Mouse (Mus musculus) hindbrain, embryonic 13.5 days (tissue): ENCODE measurements around the gene E030025P04Rik. TPM values are rescaled to one million over a fixed set of nuclear protein-coding genes. Genes with fewer than 3 reads are reported as not detected.

Experiments
- ATAC-seq: fragments of 200-750 bp; cut with Nextera tagmentation; 2 replicates; pipeline ENCODE4 v1.8.0; 2017; ENCODE audit warnings: moderate TSS enrichment; ENCODE audit not compliant: low FRiP score
- H3K27ac ChIP-seq: fragments of 300-500 bp; sonication (generic); 2 replicates; pipeline ENCODE4 v1.5.1; 2015; ENCODE audit warnings: inconsistent platforms, mild to moderate bottlenecking, moderate library complexity
- H3K27me3 ChIP-seq: fragments of 300-500 bp; sonication (generic); 2 replicates; pipeline ENCODE4 v1.6.1; 2015; ENCODE audit warnings: mild to moderate bottlenecking, inconsistent platforms
- H3K36me3 ChIP-seq: fragments of 300-500 bp; sonication (generic); 2 replicates; pipeline ENCODE4 v1.6.1; 2015; ENCODE audit warnings: mild to moderate bottlenecking, inconsistent platforms
- H3K4me1 ChIP-seq: fragments of 300-500 bp; sonication (generic); replicated peaks from 2 replicates; pipeline ENCODE4 v1.6.1; 2015; ENCODE audit warnings: inconsistent platforms
- H3K4me2 ChIP-seq: fragments of 300-500 bp; sonication (generic); 2 replicates; pipeline ENCODE4 v1.6.1; 2015; ENCODE audit warnings: inconsistent platforms, mild to moderate bottlenecking, moderate library complexity
- H3K4me3 ChIP-seq: fragments of 300-500 bp; sonication (generic); 2 replicates; pipeline ENCODE4 v1.5.1; 2015; ENCODE audit warnings: mild to moderate bottlenecking, inconsistent platforms
- H3K9ac ChIP-seq: fragments of 300-500 bp; sonication (generic); 2 replicates; pipeline ENCODE4 v1.6.1; 2015; ENCODE audit warnings: mild to moderate bottlenecking, inconsistent platforms
- H3K9me3 ChIP-seq: fragments of 300-500 bp; sonication (generic); 2 replicates; pipeline ENCODE4 v1.6.1; 2016; ENCODE audit warnings: inconsistent platforms
- WGBS: fragments of 180-500 bp; shearing (Covaris S2); methylation state at CpG from one replicate; pipeline ENCODE4 v1.1.7; 2015; 5-methylcytosine and 5-hydroxymethylcytosine counted together
- polyA plus RNA-seq: library from polyadenylated mRNA; unstranded; fragments of >200 nt; fragmentation: Nextera tagmentation; extraction: Ambion mirVana; gene quantifications from 2 replicates; pipeline ENCODE4 v1.2.1, GENCODE M21; 2015

E030025P04Rik gene
- polyA plus RNA-seq, 1 experiment from 2014 or later = not detected

DNA sequence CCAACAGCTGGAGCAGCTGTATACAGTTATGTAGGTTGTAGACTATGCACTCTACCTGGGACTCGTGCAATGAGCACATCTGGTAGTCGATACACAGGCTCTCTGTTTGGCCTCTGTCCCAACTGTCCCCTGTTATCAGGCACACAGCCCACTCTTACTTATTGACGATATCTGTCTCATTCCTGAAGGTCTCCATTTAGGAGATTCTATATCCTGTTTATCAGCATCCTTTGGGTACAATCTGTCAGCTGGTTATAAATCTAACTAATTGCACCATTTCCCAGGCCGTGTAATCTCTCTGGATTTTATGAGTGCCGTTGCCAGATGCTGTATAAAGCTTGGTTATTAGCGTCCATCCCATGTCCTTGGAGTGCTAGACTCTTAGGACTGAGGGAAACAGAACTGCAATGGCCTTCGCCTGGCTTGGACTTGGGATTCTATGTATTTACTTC is 747 bp upstream of the E030025P04Rik start:
- H3K4me2 ChIP-seq = no peak overlapping the region
- no peak overlapping the region for H3K27ac ChIP-seq
- no peak for ATAC-seq
- H3K36me3 ChIP-seq = no peaks in the 10 kb centered on the region
- H3K27me3 ChIP-seq = no peaks in the 10 kb centered on the region
- WGBS = 58% methylated on average over 7 of the region's 7 CpGs
- no peaks in the 10 kb centered on the region for H3K9me3 ChIP-seq
- no peak overlapping the region for H3K9ac ChIP-seq
- H3K4me1 ChIP-seq = 0 out of 2 replicates have a peak, but pooled peaks cover 7% of the 10 kb centered on the region
- no peak overlapping the region for H3K4me3 ChIP-seq

DNA sequence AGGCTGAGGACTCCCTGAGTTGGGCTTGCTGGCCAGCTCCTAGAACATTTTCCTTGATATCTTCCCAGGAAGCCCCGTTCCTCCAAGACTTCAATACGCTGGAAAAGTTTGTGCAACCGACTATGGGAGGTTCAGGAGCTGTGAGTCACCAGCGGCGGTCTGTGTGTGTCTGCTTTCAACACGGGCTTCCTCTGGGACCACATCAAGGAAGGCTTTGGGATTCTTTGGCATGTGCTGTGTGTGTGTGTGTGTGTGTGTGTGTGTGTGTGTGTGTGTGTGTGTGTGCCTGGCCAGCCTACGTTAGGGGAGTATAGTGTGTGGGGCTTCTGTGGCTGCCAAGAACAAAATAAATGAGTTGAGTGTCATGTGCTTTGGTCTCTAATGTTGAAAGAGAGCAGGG is 17.7 kb downstream of the E030025P04Rik start:
- Histone ChIP-seq H3K4me3 (no peak overlapping the region), H3K4me2 (no peak overlapping the region), H3K27ac (no peak overlapping the region), H3K27me3 (no peaks in the 10 kb centered on the region), H3K9me3 (0 out of 2 replicates have a peak, but pooled peaks cover 8% of the 10 kb centered on the region), H3K4me1 (no peaks in the 10 kb centered on the region), H3K9ac (no peak overlapping the region), H3K36me3 (no peaks in the 10 kb centered on the region)
- no peak for ATAC-seq
- 83% methylated on average over 7 of the region's 7 CpGs for WGBS

DNA sequence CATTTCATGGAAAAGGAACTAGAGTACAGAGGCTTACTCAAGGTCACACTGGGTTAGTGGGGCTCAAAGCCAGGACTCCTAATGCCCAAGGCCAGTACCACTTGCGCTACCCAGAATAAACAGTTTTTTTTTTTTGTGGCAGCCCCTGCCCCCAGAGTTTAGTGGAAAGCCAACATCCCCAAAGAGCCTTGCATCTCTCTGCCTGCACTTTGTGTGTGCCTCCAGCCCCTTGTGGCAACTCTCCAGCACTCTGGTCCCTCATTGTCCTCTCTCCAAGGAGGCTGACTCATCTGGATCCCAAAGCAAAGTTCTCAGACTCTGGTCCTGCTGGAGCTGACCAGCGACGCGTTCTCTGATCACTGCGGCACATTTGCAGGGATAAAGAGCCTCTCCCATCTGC is 18.7 kb downstream of the E030025P04Rik start:
- no peak for ATAC-seq
- H3K27ac ChIP-seq = no peak overlapping the region
- no peaks in the 10 kb centered on the region for H3K27me3 ChIP-seq
- no peak overlapping the region for H3K9ac ChIP-seq
- H3K9me3 ChIP-seq = 0 out of 2 replicates have a peak, but pooled peaks cover 5% of the 10 kb centered on the region
- no peak overlapping the region for H3K4me3 ChIP-seq
- H3K36me3 ChIP-seq = no peaks in the 10 kb centered on the region
- 79% methylated on average over 5 of the region's 5 CpGs for WGBS
- H3K4me2 ChIP-seq = no peak overlapping the region
- H3K4me1 ChIP-seq = no peaks in the 10 kb centered on the region

DNA sequence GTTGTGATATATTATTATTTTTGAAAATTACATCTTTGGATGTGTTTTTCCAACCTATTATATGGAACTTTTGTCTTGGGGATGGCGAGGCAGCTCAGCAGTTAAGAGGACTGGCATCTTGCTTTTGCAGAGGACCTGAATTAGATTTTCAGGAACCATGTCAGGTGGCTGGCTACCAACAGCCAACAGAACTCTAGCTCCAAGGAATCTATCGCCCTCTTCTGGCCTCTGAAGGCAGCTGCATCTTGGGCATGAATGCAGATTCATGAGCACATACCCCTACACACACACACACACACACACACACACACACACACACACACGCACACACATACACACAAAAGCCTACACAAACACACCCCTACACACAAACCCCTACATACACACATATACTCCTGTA is 19.9 kb downstream of the E030025P04Rik start:
- no peak for ATAC-seq
- Histone ChIP-seq H3K4me3 (no peak overlapping the region), H3K9me3 (no peaks in the 10 kb centered on the region), H3K27ac (no peak overlapping the region), H3K36me3 (no peaks in the 10 kb centered on the region), H3K27me3 (no peaks in the 10 kb centered on the region), H3K4me1 (no peaks in the 10 kb centered on the region), H3K9ac (no peak overlapping the region), H3K4me2 (no peak overlapping the region)
- WGBS = 65% methylated on average over 3 of the region's 3 CpGs

DNA sequence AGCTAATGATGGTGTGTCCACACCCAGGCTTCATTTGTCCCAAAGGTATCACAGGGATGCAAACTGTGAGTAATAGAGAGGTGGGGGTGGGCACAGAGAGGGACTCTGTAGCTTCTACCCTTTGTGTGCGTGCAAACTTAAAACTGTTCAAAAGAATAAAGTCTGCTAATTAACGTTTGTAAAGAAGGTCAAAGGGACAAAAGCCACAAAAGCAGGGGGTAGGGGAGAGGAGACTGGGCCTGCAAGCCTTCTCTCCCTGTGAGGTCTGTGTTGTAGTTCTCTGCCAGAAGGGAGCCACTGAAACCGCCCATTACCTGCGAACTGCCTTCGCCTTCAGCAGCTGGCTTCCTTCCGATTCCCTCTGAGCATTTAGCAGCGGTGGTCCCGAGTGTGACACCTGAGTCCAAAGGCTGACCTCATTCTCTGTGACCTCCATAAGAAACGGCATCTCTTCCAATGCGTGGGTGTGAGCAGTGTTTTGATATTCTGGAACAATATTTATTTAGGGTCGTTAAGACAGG is 34.3 kb downstream of the E030025P04Rik start:
- no peaks in the 10 kb centered on the region for H3K36me3 ChIP-seq
- peaks cover 39% of the 10 kb centered on the region for H3K4me1 ChIP-seq
- no peaks in the 10 kb centered on the region for H3K27me3 ChIP-seq
- no peak for ATAC-seq
- WGBS = 15% methylated on average over 11 of the region's 11 CpGs
- H3K27ac ChIP-seq = 0 out of 2 replicates have a peak overlapping the region, but pooled peaks have one; percentile 8
- H3K4me3 ChIP-seq = no peak overlapping the region
- no peaks in the 10 kb centered on the region for H3K9me3 ChIP-seq
- H3K9ac ChIP-seq = no peak overlapping the region
- no peak overlapping the region for H3K4me2 ChIP-seq

DNA sequence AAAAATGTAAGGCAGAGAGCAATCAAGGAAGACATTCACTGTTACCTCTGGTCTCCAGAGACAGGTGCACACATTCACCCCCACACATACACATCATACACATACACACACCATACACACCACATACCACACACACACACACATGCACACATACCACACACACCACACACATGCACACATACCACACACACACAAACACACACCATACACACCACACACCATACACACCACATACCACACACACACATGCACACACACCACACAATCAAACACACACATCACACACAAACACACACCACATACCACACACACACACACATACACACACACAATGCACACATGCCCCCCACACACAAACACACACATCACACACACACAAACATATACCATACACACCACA is 35.1 kb downstream of the E030025P04Rik start:
- no peak overlapping the region for H3K4me2 ChIP-seq
- H3K9me3 ChIP-seq = no peaks in the 10 kb centered on the region
- no peak for ATAC-seq
- no peak overlapping the region for H3K9ac ChIP-seq
- H3K4me3 ChIP-seq = no peak overlapping the region
- H3K4me1 ChIP-seq = peaks cover 42% of the 10 kb centered on the region
- H3K27ac ChIP-seq = 0 out of 2 replicates have a peak overlapping the region, but pooled peaks have one; percentile 24
- no peaks in the 10 kb centered on the region for H3K27me3 ChIP-seq
- no peaks in the 10 kb centered on the region for H3K36me3 ChIP-seq

DNA sequence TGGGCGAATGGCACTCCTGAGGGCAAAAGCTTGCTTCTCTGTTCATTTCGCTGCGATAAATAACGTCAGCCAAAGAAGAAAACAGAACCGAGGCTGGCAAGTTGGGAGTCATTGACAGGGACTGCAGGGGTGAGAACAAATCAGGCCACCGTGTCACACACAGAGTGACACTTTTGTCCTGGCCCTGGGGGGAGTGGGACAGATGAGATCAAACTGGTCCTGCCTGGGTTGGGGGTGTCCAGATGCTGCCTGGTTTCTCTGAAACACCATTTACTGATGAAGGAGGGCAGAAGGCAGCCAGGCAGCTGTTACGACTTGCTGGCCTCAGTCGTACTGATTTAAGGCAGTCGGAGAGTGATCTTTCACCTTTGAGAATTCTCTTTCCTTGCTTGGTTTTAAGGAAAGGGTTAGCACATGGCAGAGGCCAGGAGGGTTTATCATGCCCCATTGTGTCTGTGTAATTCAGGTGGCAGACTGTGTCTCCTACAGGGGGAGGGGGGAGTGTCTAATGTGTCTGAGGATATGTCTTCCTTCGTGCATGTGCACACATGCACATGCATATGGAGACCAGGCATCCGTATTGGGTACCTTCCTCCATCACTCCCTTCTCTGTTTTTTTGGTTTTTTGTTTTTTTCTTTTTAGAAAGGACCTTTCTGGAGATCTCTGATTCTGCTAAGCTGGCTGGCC is 36.5 kb downstream of the E030025P04Rik start:
- Histone ChIP-seq H3K4me2 (0 out of 2 replicates have a peak overlapping the region, but pooled peaks have one; percentile 10), H3K27me3 (no peaks in the 10 kb centered on the region), H3K4me3 (no peak overlapping the region), H3K4me1 (peaks cover 42% of the 10 kb centered on the region), H3K36me3 (no peaks in the 10 kb centered on the region), H3K9me3 (no peaks in the 10 kb centered on the region), H3K9ac (peak overlapping the region; percentile 49), H3K27ac (peak overlapping the region; percentile 89)
- no peak; the same call in 1 of the 2 replicates for ATAC-seq
- 18% methylated on average over 11 of the region's 11 CpGs for WGBS

DNA sequence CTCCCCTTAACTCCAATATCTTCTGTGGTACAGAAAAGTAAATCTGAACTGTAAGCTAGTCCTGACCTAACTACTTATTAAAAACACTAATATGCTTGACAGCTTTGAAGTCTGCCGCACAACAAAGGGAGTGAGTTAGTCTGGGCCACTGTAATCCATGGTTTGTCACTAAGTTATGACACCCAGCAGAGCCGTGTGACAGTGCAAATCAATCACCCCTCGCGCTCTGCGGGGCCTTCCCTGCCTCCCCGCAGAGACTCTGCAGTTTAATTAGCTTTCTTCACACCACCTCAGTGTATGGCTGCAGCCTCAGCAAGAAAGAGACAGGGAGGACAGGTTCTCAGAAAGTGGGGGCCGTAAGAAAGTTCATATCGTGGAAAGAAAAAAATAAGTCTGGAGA is 37.4 kb downstream of the E030025P04Rik start:
- 4% methylated on average over 8 of the region's 8 CpGs for WGBS
- Histone ChIP-seq H3K4me2 (0 out of 2 replicates have a peak overlapping the region, but pooled peaks have one; percentile 10), H3K9ac (peak overlapping the region; percentile 49; the same call in 1 of the 2 replicates), H3K36me3 (no peaks in the 10 kb centered on the region), H3K4me3 (no peak overlapping the region), H3K4me1 (peaks cover 42% of the 10 kb centered on the region), H3K27me3 (no peaks in the 10 kb centered on the region), H3K27ac (peak overlapping the region; percentile 89), H3K9me3 (no peaks in the 10 kb centered on the region)
- ATAC-seq = peak; percentile 85

DNA sequence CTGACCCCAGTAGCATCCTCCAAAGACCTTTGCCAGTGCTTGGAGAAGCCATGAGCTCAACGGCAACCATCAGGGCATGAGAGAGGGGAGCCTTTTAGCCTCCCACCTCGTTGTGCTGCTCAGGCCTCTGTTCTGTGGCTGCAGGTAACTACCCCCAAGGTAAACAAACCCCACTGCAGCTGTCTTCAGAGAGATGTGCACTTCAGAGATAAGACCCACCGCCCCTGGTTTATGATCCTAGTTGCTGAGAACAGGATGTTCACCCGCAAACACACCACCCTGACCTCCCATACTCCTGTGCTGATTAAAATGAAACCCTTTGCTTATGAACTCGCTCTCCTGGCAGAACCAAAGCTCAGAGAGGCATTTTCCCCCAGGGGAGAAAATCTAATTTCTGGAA is 38.0 kb downstream of the E030025P04Rik start:
- H3K27ac ChIP-seq = peak overlapping the region; percentile 89
- H3K4me3 ChIP-seq = no peak overlapping the region
- no peak overlapping the region for H3K4me2 ChIP-seq
- peaks cover 42% of the 10 kb centered on the region for H3K4me1 ChIP-seq
- 27% methylated on average over 5 of the region's 5 CpGs for WGBS
- H3K9ac ChIP-seq = 0 out of 2 replicates have a peak overlapping the region, but pooled peaks have one; percentile 24
- no peaks in the 10 kb centered on the region for H3K36me3 ChIP-seq
- no peaks in the 10 kb centered on the region for H3K27me3 ChIP-seq
- no peak for ATAC-seq
- H3K9me3 ChIP-seq = no peaks in the 10 kb centered on the region

DNA sequence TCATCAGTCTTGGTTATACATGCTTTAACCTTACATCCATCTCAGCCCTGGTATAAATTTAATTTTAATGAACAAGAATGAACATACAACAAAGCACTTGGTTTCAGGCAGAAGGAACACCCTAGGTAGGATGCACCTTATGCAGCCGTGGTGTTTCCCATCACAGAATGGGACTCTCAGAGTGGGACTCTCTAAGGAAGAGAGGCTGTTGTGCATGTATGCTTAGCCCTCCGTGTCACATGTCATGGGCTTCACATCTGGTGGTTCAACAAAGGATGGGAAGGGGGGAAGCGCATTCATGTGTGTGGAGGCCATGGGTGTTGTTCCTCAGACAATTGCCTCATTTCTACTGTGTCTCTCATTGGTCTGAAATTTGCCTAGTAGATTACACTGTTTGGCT is 40.8 kb downstream of the E030025P04Rik start:
- H3K4me1 ChIP-seq = peaks cover 42% of the 10 kb centered on the region
- 89% methylated on average over 3 of the region's 3 CpGs for WGBS
- no peak overlapping the region for H3K4me3 ChIP-seq
- ATAC-seq = no peak
- H3K4me2 ChIP-seq = no peak overlapping the region
- no peak overlapping the region for H3K27ac ChIP-seq
- no peaks in the 10 kb centered on the region for H3K27me3 ChIP-seq
- no peaks in the 10 kb centered on the region for H3K9me3 ChIP-seq
- no peaks in the 10 kb centered on the region for H3K36me3 ChIP-seq
- no peak overlapping the region for H3K9ac ChIP-seq

DNA sequence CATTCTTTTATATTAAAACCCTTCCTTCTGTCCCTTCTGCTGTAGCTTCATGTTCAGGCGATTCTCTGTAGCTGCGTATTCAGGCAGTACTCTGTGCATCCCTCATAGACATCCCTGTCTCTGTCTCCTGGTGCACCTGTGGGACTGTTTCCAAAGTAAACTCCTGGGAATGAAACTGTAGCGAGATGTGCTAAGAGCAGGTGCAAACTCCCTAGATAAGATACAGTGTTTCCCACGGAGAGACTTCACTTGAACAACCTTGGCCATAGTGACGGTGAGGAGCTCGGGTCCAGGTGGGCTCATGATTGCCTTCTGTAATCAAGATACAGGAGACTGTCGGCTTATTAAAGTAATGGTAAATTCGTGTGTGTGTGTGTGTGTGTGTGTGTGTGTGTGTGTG is 41.5 kb downstream of the E030025P04Rik start:
- H3K9ac ChIP-seq = no peak overlapping the region
- H3K9me3 ChIP-seq = no peaks in the 10 kb centered on the region
- no peak overlapping the region for H3K4me2 ChIP-seq
- no peak for ATAC-seq
- H3K27ac ChIP-seq = no peak overlapping the region
- WGBS = 92% methylated on average over 8 of the region's 8 CpGs
- no peaks in the 10 kb centered on the region for H3K36me3 ChIP-seq
- no peak overlapping the region for H3K4me3 ChIP-seq
- peaks cover 42% of the 10 kb centered on the region for H3K4me1 ChIP-seq
- no peaks in the 10 kb centered on the region for H3K27me3 ChIP-seq

DNA sequence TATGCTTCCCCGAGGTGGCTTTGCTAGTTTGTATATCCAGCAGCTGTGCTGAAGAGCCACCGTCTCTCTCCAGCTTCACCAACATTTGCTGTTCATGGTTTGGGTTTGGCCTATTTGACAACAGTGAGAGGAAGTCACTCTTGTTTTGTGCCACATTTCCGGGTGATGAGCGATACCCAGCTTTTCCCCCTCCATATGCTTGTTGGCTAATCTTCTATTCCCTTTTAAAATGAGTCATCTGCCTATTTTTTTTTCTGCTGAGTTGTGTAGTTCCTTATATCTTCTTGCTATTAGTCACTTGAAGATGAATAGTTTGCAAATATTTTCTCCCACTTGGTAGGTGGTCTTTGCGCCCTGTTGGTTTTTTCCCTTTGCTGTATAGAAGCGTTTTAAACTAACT is 43.9 kb downstream of the E030025P04Rik start:
- Histone ChIP-seq H3K36me3 (no peaks in the 10 kb centered on the region), H3K4me1 (peaks cover 21% of the 10 kb centered on the region), H3K27ac (no peak overlapping the region), H3K9me3 (no peaks in the 10 kb centered on the region), H3K4me2 (no peak overlapping the region), H3K9ac (no peak overlapping the region), H3K4me3 (no peak overlapping the region), H3K27me3 (no peaks in the 10 kb centered on the region)
- 90% methylated on average over 6 of the region's 6 CpGs for WGBS
- ATAC-seq = no peak

DNA sequence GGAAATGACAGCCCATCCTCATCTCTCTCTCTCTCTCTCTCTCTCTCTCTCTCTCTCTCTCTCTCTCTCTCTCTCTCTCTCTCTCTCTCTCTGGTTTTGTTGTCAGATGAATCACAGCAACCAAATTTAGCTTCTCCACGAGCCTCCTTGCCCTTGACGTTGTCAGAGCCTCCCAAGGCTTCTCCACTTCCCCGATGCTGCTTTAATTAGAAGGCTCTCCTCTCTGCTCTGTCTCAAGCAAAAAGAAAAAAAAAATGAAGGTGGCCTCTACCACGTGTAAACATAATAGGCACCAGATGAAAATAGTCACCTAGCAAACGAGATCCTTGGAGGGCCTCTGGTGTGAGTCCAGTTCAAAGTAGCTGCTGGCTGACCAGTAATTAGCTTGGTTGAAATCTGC is 52.3 kb downstream of the E030025P04Rik start:
- no peak overlapping the region for H3K27ac ChIP-seq
- no peak overlapping the region for H3K9ac ChIP-seq
- no peaks in the 10 kb centered on the region for H3K36me3 ChIP-seq
- H3K4me3 ChIP-seq = no peak overlapping the region
- no peaks in the 10 kb centered on the region for H3K27me3 ChIP-seq
- no peak overlapping the region for H3K4me2 ChIP-seq
- 60% methylated on average over 5 of the region's 5 CpGs for WGBS
- no peak for ATAC-seq
- H3K4me1 ChIP-seq = no peaks in the 10 kb centered on the region
- H3K9me3 ChIP-seq = no peaks in the 10 kb centered on the region
